Mouse (Mus musculus) heart, postnatal 10 days (tissue): ENCODE results near the gene Slc25a23. TPM values are rescaled to one million over a fixed set of nuclear protein-coding genes. Genes with fewer than 3 reads are reported as not detected.
A peak's percentile ranks its signal among the peaks of the same experiment; 100 is the strongest.

ENCODE experiments used
- DNase-seq, 2 experiments: peaks; one replicate each; pipeline ENCODE4 v3.0.0; 2021
- intact Hi-C: fragments of 180-260 bp; cut with DNase I; formaldehyde crosslinking; loops from one replicate; pipeline ENCODE4 v1.15.1; 2025
- total RNA-seq, 2 experiments: library from RNA; stranded (reverse); gene quantifications; 2 replicates each; pipeline ENCODE4 v1.2.3; 2021

Gene Slc25a23
- 10 to 100 TPM; 75.0 to 86.6 TPM for total RNA-seq

DNA sequence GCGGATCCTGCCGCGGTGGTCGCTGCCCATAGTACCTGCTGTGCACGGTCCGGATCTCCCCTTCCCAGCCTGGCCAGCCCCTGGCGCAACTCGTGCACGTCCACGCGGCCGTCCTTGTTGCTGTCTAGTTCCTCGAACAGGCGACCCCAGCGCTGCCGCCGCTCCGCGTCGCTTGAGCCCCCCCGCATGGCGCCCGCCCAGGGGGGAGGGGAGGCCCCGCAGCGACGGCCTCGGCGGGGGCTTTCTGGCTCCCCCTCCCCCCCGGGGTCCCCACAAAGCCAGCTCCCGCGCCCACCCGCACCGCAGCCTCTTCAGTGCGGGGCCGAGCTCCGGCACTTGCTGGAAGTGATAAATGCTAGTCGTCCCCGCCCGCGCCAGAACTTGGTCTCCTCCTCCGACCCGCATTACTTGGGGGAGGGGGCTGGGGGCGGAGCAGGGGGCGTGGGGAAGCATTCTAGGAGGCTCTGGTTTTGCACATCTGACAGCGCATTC lies at the start of gene Slc25a23:
Gene Slc25a23 (minus strand): TSS at position 378 of the 492 bp plus-strand sequence.
- peak; percentile 73 to 80 for DNase-seq
- intact Hi-C loops: no loop called here

DNA sequence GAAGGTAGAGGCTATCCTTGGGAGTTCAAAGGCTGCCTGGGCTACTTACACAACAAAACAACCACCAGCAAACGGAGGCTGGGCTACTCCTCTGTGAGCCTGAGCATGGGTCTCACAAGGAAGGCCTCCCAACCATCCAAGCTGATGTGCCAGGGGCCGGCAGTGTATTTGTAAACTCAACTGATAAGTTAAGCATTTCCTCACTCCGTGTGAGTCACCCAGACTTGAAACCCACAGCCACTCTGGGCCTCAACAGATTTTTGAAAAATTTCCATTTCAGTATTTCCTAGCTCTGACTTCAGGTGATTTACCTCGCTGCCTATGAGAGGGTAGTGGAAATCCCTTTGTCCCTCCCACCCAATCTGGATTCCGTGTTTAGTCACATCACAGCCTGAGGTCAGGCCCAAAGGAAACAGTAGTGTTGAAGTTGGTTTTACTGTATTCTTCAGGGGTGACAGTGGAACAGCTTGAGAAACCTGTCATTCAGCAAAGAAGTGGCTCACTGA lies 49.1 kb upstream of the Slc25a23 start:
- DNase-seq: no peak

DNA sequence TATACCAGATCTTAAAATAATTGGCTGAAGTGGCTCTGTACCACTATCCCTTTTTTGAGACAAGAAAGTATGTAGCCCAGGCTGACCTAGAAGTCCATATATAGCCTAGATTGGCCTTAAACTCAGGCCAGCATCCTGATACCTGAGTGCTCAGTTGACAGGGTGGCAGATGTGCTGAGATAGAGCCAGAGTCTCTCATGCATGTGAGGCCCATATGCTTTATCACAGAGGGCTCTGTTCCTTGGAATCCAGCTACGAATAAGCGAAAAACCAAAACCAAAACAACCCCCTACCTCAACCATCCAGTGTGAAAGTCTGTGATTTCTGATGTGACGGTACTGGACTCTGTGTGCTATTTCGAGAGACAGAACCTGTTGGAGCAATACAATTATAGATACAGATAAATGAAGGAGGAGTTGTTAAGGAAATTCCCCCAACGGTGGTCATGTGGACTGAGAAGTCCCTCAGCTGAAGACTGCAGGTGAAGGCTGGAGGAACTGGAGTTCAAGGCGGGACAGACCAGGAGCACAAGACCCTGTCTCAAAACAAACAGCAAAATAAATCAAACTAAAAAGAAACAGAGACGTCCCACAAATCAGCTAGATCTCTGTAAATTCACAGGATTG lies 48.5 kb upstream of the Slc25a23 start:
- DNase-seq: no peak
- intact Hi-C loops: no loop called here

More for the DNA sequence above, 49.1 kb upstream of the Slc25a23 start:
- intact Hi-C loops: no loop called here

DNA sequence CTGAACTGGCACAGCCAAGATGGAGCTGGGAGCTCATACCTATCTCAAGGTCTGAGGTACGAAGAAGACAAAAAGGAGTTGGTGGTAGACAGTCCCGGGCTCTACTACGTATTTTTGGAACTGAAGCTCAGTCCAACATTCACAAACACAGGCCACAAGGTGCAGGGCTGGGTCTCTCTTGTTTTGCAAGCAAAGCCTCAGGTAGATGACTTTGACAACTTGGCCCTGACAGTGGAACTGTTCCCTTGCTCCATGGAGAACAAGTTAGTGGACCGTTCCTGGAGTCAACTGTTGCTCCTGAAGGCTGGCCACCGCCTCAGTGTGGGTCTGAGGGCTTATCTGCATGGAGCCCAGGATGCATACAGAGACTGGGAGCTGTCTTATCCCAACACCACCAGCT lies 47.4 kb upstream of the Slc25a23 start:
- intact Hi-C loops: no loop called here

DNA sequence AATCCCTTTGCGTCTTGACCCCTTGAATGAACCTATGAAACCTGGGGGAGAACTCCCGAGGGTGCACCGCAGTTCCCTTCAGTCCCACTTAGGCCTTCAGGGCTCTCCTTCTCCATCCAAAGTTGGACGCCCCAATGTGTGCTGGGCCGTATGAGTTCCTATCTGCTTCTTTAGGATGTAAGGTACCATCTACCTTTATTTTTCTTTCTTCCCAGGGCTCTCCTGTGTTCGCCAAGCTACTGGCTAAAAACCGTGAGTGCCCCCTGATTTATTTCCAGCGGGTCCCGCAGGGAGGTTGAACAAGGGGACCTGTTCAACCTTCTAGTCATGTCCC lies 46.3 kb upstream of the Slc25a23 start:
- intact Hi-C loops: no loop called here
- DNase-seq: no peak

More for the DNA sequence above, 47.4 kb upstream of the Slc25a23 start:
- DNase-seq: no peak

DNA sequence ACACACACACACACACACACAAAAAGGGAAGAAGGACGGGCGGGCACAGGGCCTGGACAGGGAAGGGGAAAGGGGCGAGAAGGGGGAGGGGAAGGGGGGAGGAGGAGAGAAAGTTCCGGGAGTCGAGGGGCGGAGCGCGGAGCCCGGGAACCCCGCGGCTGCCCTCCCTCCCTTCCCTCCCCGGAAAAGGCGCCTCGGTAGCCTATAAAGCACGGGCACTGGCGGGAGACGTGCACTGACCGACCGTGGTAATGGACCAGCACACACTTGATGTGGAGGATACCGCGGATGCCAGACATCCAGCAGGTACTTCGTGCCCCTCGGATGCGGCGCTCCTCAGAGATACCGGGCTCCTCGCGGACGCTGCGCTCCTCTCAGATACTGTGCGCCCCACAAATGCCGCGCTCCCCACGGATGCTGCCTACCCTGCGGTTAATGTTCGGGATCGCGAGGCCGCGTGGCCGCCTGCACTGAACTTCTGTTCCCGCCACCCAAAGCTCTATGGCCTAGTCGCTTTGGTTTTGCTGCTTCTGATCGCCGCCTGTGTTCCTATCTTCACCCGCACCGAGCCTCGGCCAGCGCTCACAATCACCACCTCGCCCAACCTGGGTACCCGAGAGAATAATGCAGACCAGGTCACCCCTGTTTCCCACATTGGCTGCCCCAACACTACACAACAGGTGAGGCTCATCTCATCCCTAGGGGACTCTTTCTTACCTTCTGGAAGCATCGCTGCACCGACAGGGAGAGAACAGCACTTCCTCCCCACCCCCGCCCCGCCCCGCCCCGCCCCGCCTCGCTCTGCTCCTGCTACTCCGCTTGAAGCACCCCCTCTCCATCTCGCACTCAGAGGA lies 45.7 kb upstream of the Slc25a23 start, which contains the start of gene Tnfsf9:
Gene Tnfsf9 (plus strand): TSS at position 145 of the 854 bp plus-strand sequence.
- intact Hi-C loops: no loop called here
- peak; percentile 30 to 44 for DNase-seq

DNA sequence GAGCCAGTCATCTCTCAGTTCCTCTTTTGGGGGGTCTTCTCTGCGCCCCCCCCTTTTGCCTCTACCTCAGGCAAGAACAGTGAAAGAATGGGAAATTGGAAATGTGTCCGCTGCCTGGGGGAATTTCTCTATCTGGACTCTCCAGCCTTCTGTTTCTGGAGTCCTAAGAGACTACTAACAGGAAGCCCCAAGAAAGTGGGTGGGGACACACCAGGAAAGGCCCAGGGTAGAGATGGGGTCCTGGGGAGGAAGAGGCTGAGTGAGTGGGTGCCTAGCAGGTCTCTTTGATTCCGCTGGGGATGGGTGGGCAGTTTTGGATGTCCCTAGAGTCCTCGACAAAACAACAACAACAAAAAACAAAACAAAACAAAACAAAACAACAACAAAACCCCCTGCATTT lies 44.8 kb upstream of the Slc25a23 start:
- intact Hi-C loops: no loop called here
- DNase-seq: peak; percentile 4 to 15

DNA sequence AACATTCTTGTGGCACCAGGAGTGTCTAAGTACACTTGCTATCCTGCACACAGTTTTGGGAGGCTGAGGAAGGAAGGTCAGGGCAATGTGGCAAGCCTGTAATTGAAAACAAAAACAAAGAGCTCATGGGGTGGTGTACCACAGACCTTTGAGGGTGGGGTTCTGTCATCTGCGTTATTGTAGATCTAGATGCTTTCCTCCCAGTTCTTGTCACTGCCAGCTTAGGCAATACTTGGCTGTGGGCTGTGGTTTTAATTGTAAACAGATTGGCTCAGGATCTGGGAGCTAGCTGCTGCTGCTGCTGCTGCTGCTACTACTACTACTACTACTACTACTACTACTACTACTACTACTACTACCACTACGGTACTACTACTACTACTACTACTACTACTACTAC lies 42.6 kb upstream of the Slc25a23 start:
- intact Hi-C loops: no loop called here
- DNase-seq: no peak

DNA sequence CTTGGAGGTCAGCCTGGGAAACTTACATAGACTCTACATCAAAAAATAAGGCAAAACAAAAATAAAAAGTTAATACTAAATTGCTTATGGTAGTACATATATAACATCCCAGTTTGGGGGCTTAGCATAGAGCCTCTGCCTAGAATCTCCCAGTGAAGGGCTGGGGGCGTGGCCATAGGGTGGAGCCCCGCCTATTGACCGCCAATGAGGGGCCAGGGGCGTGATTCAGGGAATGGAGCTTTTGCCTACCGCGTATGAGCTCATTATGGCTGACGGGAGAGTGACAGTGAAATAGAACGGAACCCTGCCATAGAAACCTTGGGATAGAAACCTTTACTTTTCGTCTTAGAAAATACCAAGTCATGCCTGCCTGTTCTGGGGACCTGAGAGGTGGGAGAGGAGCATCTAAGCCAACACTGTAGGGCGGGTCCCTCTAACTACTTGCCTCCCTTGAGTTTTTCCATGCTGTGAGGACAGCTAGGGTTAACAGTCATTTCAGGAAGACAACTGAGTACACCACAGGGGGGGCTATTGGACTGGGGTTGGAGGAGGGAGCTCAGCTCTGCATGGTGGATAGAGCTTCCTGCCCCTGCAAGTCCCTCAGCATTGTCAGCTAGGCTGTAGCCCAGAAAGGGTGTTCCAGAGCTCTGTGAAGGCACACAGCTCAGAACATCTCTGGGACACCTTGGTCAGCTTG lies 40.1 kb upstream of the Slc25a23 start:
- DNase-seq: no peak
- intact Hi-C loops: no loop called here

DNA sequence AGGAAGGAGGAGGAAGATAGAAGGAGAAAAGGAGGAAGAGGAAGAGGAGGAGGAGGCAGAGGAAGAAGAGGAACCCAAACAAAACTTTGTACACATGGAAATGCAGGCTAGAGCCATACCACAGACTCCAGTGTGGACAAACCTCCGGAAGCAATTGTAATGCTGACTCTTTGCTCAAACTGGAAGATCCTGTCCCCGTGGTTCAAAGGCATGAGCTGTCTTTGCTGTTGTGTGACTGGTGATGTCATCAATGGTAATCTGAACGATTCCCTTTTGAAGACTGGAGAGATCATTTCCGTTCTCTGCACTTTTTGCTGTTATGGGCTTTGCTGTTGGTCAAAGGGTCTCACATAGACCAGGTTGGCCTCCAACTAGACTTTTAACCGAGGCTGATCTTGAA lies 38.7 kb upstream of the Slc25a23 start:
- DNase-seq: no peak
- intact Hi-C loops: no loop called here

DNA sequence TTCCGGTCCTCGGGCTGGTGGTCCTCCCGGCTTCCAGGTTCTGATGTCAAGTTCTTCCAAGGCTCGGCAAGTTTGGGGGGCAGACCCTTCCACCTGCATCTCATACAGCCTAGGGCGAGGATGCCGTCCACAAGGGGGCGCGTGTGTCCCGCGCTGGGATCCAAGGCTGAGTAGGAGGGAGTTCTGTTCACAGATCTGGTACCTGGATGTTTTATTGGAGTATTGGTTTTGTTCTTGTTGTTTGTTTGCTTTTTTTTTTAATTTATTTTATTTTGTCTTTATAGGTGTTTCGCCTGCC lies 36.9 kb upstream of the Slc25a23 start:
- peak; percentile 84 to 89 for DNase-seq
- intact Hi-C loops: loop anchor here (1.0 to 2.0 kb wide), 2 partner anchors 100 to 239 kb away; partner anchors contain the start of gene Alkbh7

DNA sequence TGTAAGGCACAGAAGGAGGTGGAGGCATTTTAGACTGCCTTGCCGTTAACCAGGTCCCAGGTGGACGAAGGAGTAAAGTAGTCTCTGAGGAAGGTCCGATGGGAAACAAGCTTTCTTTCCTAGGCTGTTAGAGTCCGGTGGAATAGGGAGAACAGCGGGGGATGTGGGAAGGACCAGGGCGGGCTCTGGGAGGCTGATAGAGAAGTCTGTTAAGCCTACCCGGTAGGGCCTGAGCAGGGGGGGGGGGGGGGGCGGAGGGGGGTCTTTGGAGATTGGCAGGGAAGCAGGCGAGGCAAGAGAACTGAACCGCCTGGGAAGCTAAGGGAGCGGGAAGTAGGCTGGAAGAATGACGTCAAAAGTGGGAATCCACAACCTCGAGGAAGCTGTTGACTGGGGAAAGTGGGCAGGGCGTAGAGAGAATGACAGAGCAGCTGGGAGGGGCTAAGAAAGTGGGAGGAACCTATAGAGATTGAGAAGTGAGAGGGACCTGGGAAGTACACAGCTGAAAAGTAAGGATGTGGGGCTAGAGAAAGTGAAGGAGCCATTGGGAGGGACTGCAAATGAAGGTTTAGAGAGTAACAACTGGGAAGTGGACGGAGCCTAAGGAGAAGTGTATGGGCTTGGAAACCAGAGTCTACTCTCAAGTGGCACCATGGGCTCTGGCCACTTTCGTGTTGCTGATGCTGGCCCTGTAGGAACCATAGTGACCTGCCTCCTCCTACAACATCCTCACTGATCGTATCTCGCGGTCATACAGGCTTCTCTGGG lies 36.4 kb upstream of the Slc25a23 start:
- DNase-seq: peak; percentile 67 to 70
- intact Hi-C loops: loop anchor here (1.0 to 2.0 kb wide), 2 partner anchors 99 to 239 kb away; partner anchors contain the start of gene Alkbh7

DNA sequence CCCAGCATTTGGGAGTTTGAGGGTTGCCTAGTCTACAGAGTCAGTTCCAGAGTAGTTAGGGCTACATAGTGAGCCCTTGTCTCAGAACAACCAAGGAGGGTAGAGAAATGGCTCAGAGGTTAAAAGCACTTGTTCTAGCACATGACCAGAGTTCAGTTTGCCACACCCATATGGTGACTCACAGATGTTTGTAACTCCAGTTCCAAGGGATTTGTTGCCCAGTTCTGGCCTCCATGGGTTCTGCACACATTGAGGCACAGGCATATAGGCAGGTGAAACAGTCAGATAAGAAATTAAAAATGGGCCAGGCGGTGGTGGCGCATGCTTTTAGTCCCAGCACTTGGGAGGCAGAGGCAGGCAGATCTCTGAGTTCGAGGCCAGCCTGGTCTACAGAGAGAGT lies 34.6 kb upstream of the Slc25a23 start:
- DNase-seq: no peak
- intact Hi-C loops: no loop called here

DNA sequence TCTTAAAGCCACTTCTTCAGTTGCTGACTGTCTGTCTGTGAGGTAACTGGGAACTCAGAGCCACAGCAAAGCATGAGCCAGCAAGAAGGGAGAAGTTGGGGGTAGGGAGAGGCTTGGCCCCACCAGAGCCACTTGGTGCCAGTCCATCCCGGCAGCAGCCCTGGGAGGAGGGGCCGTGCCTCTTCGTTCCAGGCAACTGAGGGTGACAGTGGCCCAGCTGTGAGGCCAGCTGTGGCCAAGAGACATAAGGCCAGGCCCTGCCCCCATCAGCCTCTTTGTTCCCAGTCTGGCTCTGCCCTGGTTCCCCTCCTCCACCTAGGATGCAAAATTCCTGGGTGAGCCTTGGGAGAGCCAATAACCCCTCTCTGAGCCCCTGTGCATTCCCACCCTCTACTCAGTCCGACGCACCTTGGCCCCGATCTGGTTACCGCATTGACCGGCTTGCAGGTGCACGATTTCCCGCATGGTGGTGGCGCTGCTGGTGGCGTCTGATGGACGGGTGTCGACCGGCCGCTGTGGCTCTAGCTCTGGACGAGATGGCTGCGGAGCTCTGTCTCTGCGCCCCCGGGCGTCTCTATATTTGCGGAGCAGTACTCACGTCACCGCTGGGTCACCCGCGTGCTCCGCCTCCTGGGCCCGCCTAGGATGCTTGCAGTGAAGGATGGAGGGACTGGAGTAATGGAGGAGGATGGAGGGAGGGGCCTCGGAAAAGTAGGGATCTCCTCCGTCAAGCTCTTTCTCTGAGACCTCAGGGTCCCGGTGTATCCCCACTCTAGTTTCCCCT lies 27.6 kb upstream of the Slc25a23 start, which contains the start of gene Tubb4a:
Gene Tubb4a (minus strand): TSS at position 734 of the 784 bp plus-strand sequence.
- intact Hi-C loops: no loop called here
- DNase-seq: peak; percentile 52 to 56

DNA sequence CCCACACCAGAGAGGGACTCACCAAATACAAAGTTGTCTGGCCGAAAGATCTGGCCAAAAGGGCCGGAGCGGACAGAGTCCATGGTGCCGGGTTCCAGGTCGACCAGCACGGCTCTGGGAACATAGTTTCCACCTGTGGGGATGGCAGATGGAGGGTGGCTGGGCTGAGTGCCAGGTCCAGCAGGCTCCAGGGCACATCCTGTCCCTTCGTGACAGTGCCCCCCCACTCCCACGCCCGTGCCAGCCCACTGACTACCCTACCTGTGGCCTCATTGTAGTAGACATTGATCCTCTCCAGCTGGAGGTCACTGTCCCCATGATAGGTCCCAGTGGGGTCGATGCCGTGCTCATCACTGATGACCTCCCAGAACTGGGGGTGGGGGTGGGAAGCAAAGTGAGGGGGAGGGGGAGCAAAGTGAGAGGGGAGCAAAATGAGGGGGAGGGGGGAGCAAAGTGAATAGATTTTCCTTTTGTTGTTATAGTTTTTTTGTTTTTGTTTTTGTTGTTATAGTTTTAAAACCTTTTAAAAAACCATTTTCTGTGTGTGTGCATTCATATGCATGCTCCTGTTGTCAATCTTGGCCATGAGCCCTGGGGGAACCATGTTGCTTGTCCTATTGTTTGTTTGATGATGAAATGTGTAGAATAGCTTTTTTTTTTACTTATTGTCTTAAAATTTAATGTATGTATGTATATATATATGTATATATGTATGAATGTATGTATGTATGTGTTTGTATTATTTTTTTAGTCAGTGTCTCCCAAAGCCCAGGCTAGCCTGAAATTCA lies 26.5 kb upstream of the Slc25a23 start:
- intact Hi-C loops: no loop called here
- DNase-seq: no peak

DNA sequence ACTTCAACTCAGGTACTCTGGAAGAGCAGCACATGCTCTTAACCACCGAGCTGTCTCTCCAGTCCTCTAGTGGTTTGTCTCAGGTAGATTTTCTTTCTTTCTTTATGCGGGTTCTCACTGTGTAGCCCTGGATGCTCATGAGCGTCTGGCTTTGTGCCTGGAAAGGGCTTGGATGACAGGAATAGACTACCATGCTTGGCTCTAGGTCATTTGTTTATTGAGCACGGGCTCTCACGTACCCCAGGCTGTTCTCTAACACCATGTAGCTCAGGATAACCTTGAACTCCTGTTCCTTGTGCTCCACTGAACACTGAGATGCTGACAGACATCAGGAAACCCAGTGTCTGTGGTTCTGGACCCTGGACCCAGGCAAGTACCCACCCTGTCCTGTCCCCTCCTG lies 22.8 kb upstream of the Slc25a23 start:
- no peak for DNase-seq
- intact Hi-C loops: no loop called here

DNA sequence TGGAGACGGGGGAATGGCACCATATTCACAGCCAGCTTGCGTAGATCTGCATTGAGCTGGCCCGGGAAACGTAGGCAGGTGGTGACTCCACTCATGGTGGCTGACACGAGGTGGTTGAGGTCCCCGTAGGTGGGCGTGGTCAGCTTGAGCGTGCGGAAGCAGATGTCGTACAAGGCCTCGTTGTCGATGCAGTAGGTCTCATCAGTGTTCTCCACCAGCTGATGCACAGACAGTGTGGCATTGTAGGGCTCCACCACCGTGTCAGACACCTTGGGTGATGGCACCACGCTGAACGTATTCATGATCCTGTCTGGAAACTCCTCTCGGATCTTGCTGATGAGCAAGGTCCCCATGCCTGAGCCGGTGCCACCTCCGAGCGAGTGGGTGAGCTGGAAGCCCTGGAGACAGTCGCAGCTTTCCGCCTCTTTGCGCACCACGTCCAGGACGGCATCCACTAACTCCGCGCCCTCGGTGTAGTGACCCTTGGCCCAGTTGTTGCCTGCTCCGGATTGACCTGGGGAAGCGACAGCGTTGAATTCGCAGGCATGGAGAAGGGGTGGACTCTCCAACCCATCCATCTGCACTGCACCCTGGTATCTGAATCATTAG lies 21.7 kb upstream of the Slc25a23 start:
- no peak for DNase-seq
- intact Hi-C loops: no loop called here

DNA sequence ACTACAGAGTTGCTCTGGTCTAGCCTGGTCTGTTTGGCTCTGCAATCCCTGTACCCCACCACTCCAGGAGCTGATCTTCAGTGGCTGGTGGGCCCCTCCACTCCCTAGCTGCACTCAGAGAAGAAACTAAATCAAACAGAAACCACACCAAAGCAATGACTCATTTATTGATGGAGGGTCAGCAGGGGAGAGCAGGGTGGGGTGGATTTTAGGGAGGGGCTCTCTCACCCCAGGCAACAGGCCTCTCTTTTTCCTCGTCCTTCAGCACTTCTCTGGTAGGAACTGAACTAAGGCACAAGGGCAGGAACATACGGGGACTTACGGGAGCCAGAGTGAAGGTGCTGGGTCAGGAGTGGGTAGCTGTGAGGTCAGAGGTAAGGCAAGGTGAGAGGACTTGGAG lies 20.3 kb upstream of the Slc25a23 start:
- intact Hi-C loops: no loop called here
- no peak for DNase-seq
